Mouse (Mus musculus) thymus, postnatal 0 days (tissue): ENCODE measurements at regions not wholly inside any gene's neighbourhood (a gene's known extent, or its start where the extent isn't known, plus 50 kb on each side); places are given as distances from the start of the nearest gene placed in this dataset.
"Not testable (repeated sequence)": the region's sequence is repeated elsewhere in the genome, so short reads cannot be mapped to it uniquely, and the experiment has no call there.

ENCODE experiments used
- DNase-seq: peaks from one replicate; pipeline ENCODE4 v3.0.0-alpha.2; 2015; ENCODE audit warnings: low spot score

GRCm38 (mm10) chr6:68977959-68978358 lies 1442.4 kb upstream of the Tacstd2 start:
- no peak for DNase-seq

GRCm38 (mm10) chr6:68964012-68964411 lies 1428.4 kb upstream of the Tacstd2 start:
- DNase-seq, result no peak

GRCm38 (mm10) chr6:68938104-68938503 lies 1402.5 kb upstream of the Tacstd2 start:
- DNase-seq, result not testable (repeated sequence)

- not testable (repeated sequence) for DNase-seq
Measured at GRCm38 (mm10) chr6:68931860-68932259, 1396.3 kb upstream of the Tacstd2 start.

GRCm38 (mm10) chr6:68915536-68915935 lies 1379.9 kb upstream of the Tacstd2 start:
- DNase-seq, result no peak

GRCm38 (mm10) chr6:68884130-68884529 lies 1348.5 kb upstream of the Tacstd2 start:
- no peak for DNase-seq

GRCm38 (mm10) chr6:68852761-68853160 lies 1317.2 kb upstream of the Tacstd2 start:
- not testable (repeated sequence) for DNase-seq

- DNase-seq, result no peak
Measured at GRCm38 (mm10) chr6:68852286-68852685, 1316.7 kb upstream of the Tacstd2 start.

GRCm38 (mm10) chr6:68835186-68835585 lies 1299.6 kb upstream of the Tacstd2 start:
- DNase-seq, result no peak

GRCm38 (mm10) chr6:68834633-68835032 lies 1299.0 kb upstream of the Tacstd2 start:
- no peak for DNase-seq

- not testable (repeated sequence) for DNase-seq
Measured at GRCm38 (mm10) chr6:68828460-68828859, 1292.9 kb upstream of the Tacstd2 start.

- DNase-seq, result no peak
Measured at GRCm38 (mm10) chr6:68813346-68813745, 1277.8 kb upstream of the Tacstd2 start.

- not testable (repeated sequence) for DNase-seq
Measured at GRCm38 (mm10) chr6:68799205-68799604, 1263.6 kb upstream of the Tacstd2 start.

GRCm38 (mm10) chr6:68771507-68771906 lies 1235.9 kb upstream of the Tacstd2 start:
- DNase-seq, result no peak

GRCm38 (mm10) chr6:68750451-68750850 lies 1214.9 kb upstream of the Tacstd2 start:
- DNase-seq, result no peak

- DNase-seq, result no peak
Measured at GRCm38 (mm10) chr6:68749699-68750098, 1214.1 kb upstream of the Tacstd2 start.

GRCm38 (mm10) chr6:68738573-68738972 lies 1203.0 kb upstream of the Tacstd2 start:
- DNase-seq, result no peak

GRCm38 (mm10) chr6:68736647-68737046 lies 1201.1 kb upstream of the Tacstd2 start:
- no peak for DNase-seq

- DNase-seq, result no peak
Measured at GRCm38 (mm10) chr6:68736068-68736467, 1200.5 kb upstream of the Tacstd2 start.

- DNase-seq, result not testable (repeated sequence)
Measured at GRCm38 (mm10) chr6:68711084-68711483, 1175.5 kb upstream of the Tacstd2 start.

- DNase-seq, result not testable (repeated sequence)
Measured at GRCm38 (mm10) chr6:68704291-68704800, 1168.8 kb upstream of the Tacstd2 start.

GRCm38 (mm10) chr6:68680792-68681110 lies 1145.2 kb upstream of the Tacstd2 start:
- not testable (repeated sequence) for DNase-seq

GRCm38 (mm10) chr6:68680099-68680791 lies 1144.6 kb upstream of the Tacstd2 start:
- DNase-seq, result no peak
